Mouse (Mus musculus): Measurements from ENCODE around the gene Raly. TPM values are rescaled to one million over a fixed set of nuclear protein-coding genes. Genes with fewer than 3 reads are reported as not detected.

Gene Raly
- polyA plus RNA-seq (2016; fragmentation: Nextera tagmentation; extraction: Ambion mirVana), result 45.6 and 56.1 TPM in 2 replicates

DNA sequence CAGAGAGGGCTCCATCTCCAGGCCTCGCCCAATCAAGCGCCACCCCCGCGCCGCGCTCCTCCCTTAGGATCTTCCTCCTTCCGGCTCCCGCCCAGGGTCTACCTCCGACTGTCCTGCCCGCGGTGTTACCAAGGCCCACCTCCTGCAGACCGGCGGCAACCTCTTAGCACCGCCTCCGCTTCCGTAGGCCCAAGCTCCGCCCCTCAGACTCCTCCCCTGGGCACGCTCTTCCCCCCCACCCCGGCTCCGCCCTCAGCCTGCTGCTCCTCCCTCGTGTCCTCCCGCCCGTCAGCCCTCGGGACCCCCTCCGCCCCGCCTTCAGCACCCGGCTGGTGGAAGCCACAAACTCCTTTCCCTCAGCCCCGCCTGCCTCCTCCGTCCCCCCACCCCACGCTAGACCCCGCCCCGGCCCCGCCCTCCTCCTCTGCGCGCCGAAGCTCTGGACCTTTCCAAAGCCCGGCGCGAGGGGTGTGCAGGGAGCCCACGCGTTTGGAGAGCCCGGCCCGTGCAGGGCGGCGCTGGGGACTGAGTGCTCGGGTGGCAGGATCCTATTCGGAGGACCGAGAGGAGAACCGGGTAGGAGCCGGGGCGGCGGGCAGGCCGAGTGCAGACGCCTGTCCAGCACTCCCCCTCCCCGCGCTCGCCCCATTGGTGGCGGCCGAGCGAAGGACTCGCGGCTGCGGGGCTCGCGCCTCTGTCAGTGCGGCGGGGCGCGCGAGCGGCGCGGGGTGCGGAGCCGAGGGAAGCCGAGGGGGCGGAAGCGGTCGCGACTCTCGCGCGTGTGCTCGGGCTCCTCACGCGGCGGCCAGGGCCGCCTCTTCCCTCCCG lies at the start of gene Raly, which contains the start of gene a:
Gene Raly, plus strand, starts transcription at position 441 of the 828 bp plus-strand sequence.
Gene a, plus strand, starts transcription at position 747 of the 828 bp plus-strand sequence.
- no peaks in the 10 kb centered on the region for H3K27me3 ChIP-seq (ENCODE audit: poor library complexity, severe bottlenecking)
- H3K27ac ChIP-seq, result peak within 1 kb of the TSS; percentile 99
- DNase-seq (ENCODE audit: extremely low spot score, low spot score), result peak; percentile 100
- H3K4me1 ChIP-seq, result peaks cover 49% of the 10 kb centered on the region
- WGBS, result under 1% methylated on average over 78 of the region's 89 CpGs
- H3K4me3 ChIP-seq, result peak within 1 kb of the TSS; percentile 98
- H3K36me3 ChIP-seq (replicated peaks), result peaks cover 20% of the 10 kb centered on the region
- no peaks in the 10 kb centered on the region for H3K9me3 ChIP-seq

GRCm38 (mm10) chr2:154742911-154743819 lies 47.7 kb upstream of the Raly start:
- Histone ChIP-seq H3K36me3 (replicated peaks) (no peaks in the 10 kb centered on the region), H3K27me3 (ENCODE audit: poor library complexity, severe bottlenecking) (peaks cover 4% of the 10 kb centered on the region; the same call in 1 of the 2 replicates), H3K27ac (no peak overlapping the region), H3K4me3 (no peak overlapping the region), H3K4me1 (peaks cover 11% of the 10 kb centered on the region), H3K9me3 (no peaks in the 10 kb centered on the region)
- DNase-seq (ENCODE audit: extremely low spot score, low spot score), result no peak
- 70% methylated on average over 10 of the region's 10 CpGs for WGBS

DNA sequence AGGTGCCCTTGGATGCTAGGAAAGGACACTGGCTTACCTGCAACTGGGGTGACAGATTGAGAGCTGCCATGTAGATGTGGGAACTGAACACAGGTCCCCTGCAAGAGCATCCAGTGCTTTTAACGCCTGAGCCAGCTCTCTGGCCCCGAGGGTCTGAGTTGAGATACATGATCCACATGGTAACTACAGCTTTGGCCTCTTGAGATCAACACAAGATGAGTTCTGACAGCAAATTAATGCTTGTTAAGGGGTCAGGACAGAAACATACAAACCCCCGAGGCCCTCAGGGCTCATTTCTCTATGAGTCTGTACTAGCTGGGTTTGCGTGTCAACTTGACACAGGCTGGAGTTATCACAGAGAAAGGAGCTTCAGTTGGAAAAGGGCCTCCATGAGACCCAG lies 47.0 kb upstream of the Raly start:
- peaks cover 15% of the 10 kb centered on the region for H3K4me1 ChIP-seq
- 74% methylated on average over 4 of the region's 4 CpGs for WGBS
- H3K36me3 ChIP-seq (replicated peaks), result no peaks in the 10 kb centered on the region
- DNase-seq (ENCODE audit: extremely low spot score, low spot score), result no peak
- H3K27me3 ChIP-seq (ENCODE audit: poor library complexity, severe bottlenecking), result peaks cover 4% of the 10 kb centered on the region; the same call in 1 of the 2 replicates
- no peak overlapping the region for H3K4me3 ChIP-seq
- H3K27ac ChIP-seq, result no peak overlapping the region
- H3K9me3 ChIP-seq, result no peaks in the 10 kb centered on the region

DNA sequence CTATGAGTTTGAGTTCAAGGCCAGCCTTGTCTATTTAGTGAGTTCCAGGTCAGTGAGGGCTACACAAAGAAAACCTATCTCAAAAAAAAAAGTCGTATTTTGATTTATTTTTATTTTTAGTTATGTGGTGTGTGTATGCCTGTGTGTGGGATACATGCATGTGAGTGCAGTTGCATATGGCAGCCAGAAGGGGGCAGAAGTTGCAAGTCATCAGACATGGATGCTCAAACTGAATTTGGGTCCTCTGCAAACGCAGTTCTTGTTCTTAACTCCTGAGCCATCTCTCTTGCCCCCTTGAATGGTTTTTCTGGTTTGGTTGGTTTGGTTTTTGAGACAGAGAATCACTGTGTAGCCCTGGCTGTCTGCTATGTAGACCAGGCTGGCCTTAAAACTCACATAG lies 42.5 kb upstream of the Raly start:
- 90% methylated on average over 2 of the region's 2 CpGs for WGBS
- peaks cover 23% of the 10 kb centered on the region for H3K27me3 ChIP-seq (ENCODE audit: poor library complexity, severe bottlenecking)
- H3K36me3 ChIP-seq (replicated peaks), result no peaks in the 10 kb centered on the region
- no peaks in the 10 kb centered on the region for H3K9me3 ChIP-seq
- no peak for DNase-seq (ENCODE audit: extremely low spot score, low spot score)
- H3K4me3 ChIP-seq, result no peak overlapping the region
- H3K27ac ChIP-seq, result no peak overlapping the region
- peaks cover 25% of the 10 kb centered on the region for H3K4me1 ChIP-seq

GRCm38 (mm10) chr2:154749046-154750036 lies 41.6 kb upstream of the Raly start:
- 49% methylated on average over 23 of the region's 23 CpGs for WGBS
- Histone ChIP-seq H3K27ac (0 out of 2 replicates have a peak overlapping the region, but pooled peaks have one; percentile 6), H3K9me3 (no peaks in the 10 kb centered on the region), H3K36me3 (replicated peaks) (no peaks in the 10 kb centered on the region), H3K4me3 (peak overlapping the region; percentile 18; the same call in 1 of the 2 replicates), H3K4me1 (peaks cover 23% of the 10 kb centered on the region), H3K27me3 (ENCODE audit: poor library complexity, severe bottlenecking) (peaks cover 23% of the 10 kb centered on the region)
- peak; percentile 27 for DNase-seq (ENCODE audit: extremely low spot score, low spot score)

DNA sequence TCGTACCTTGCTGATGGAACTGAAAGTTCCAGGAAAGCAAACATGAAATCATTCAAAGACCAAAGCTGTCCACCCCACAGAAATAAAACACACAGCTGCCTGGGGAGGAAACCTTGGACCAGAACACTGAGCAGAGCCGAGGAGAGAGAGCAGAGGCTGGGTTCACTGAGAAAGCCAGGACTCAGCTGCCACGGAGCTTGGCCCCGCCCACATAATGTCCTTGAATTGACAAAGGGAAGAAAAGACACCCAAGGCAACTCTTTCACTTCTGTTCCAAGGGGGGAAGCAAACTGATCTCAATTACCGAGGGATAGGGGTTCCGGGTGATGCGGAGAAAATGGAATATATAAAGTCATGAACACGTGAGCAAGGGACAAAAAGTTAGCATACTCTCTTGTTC lies 39.0 kb upstream of the Raly start:
- Histone ChIP-seq H3K27me3 (ENCODE audit: poor library complexity, severe bottlenecking) (peaks cover 19% of the 10 kb centered on the region), H3K36me3 (replicated peaks) (no peaks in the 10 kb centered on the region), H3K27ac (no peak overlapping the region), H3K9me3 (no peaks in the 10 kb centered on the region), H3K4me3 (no peak overlapping the region), H3K4me1 (peaks cover 23% of the 10 kb centered on the region)
- WGBS, result 52% methylated on average over 8 of the region's 8 CpGs
- DNase-seq (ENCODE audit: extremely low spot score, low spot score), result no peak

DNA sequence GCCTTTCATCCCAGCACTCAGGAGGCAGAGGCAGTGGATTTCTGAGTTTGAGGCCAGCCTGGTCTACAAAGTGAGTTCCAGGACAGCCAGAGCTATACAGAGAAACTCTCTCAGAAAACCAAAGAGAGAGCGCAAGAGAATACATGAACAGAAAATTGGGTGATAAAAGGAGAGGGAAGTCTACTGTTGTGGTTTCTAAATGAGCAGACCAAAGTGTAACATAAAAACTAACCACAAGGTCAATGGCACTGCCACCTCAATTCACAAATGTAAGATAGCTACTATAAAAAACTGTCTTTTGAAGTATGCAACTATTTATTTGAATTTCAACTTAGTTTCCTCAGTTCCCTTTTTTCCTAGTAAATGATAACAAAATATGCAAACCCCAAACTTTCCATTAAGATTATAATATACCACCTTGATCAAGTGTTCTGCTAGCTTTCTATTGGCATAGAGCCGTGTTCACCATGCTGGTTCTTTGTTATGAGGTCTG lies 36.8 kb upstream of the Raly start:
- no peak for DNase-seq (ENCODE audit: extremely low spot score, low spot score)
- H3K27ac ChIP-seq, result no peak overlapping the region
- H3K36me3 ChIP-seq (replicated peaks), result no peaks in the 10 kb centered on the region
- H3K27me3 ChIP-seq (ENCODE audit: poor library complexity, severe bottlenecking), result peaks cover 19% of the 10 kb centered on the region
- H3K4me1 ChIP-seq, result peaks cover 16% of the 10 kb centered on the region
- no peak overlapping the region for H3K4me3 ChIP-seq
- H3K9me3 ChIP-seq, result no peaks in the 10 kb centered on the region
- WGBS, result 87% methylated on average over 2 of the region's 2 CpGs

DNA sequence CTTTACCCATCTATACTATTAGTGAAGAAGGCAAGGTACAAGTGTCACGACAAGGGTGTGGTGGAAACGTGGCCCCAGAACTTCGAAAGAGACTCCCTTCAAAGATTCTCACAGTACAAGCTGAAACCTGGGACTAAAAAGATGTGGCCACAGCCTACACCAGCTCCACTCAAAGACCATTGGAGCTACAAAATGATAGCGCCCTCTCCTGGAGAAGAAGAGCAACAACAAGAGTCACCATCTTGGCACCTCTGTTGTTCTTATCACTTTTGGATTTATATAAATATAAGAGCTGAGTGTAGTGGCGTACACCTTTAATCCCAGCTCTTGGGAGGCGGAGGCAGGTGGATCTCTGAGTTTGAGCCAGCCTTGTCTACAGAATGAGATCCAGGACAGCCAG lies 35.1 kb upstream of the Raly start:
- Histone ChIP-seq H3K27ac (no peak overlapping the region), H3K4me3 (no peak overlapping the region), H3K36me3 (replicated peaks) (no peaks in the 10 kb centered on the region), H3K27me3 (ENCODE audit: poor library complexity, severe bottlenecking) (peaks cover 12% of the 10 kb centered on the region), H3K4me1 (peaks cover 7% of the 10 kb centered on the region), H3K9me3 (peaks cover 4% of the 10 kb centered on the region)
- WGBS, result 57% methylated on average over 6 of the region's 6 CpGs
- DNase-seq (ENCODE audit: extremely low spot score, low spot score), result no peak

GRCm38 (mm10) chr2:154757691-154758090 lies 33.2 kb upstream of the Raly start:
- 90% methylated on average over 5 of the region's 5 CpGs for WGBS
- Histone ChIP-seq H3K9me3 (peaks cover 8% of the 10 kb centered on the region), H3K4me1 (no peaks in the 10 kb centered on the region), H3K27me3 (ENCODE audit: poor library complexity, severe bottlenecking) (no peaks in the 10 kb centered on the region), H3K4me3 (no peak overlapping the region), H3K36me3 (replicated peaks) (no peaks in the 10 kb centered on the region), H3K27ac (no peak overlapping the region)
- DNase-seq (ENCODE audit: extremely low spot score, low spot score), result no peak

GRCm38 (mm10) chr2:154758454-154758853 lies 32.4 kb upstream of the Raly start:
- no peak overlapping the region for H3K4me3 ChIP-seq
- H3K9me3 ChIP-seq, result peaks cover 8% of the 10 kb centered on the region
- H3K27ac ChIP-seq, result no peak overlapping the region
- H3K36me3 ChIP-seq (replicated peaks), result no peaks in the 10 kb centered on the region
- H3K4me1 ChIP-seq, result peaks cover 6% of the 10 kb centered on the region
- no peak for DNase-seq (ENCODE audit: extremely low spot score, low spot score)
- WGBS, result 86% methylated on average over 1 of the region's 1 CpGs
- H3K27me3 ChIP-seq (ENCODE audit: poor library complexity, severe bottlenecking), result no peaks in the 10 kb centered on the region

- peaks cover 8% of the 10 kb centered on the region for H3K9me3 ChIP-seq
- DNase-seq (ENCODE audit: extremely low spot score, low spot score), result no peak
- 88% methylated on average over 3 of the region's 3 CpGs for WGBS
- H3K27me3 ChIP-seq (ENCODE audit: poor library complexity, severe bottlenecking), result no peaks in the 10 kb centered on the region
- no peak overlapping the region for H3K4me3 ChIP-seq
- H3K36me3 ChIP-seq (replicated peaks), result no peaks in the 10 kb centered on the region
- H3K4me1 ChIP-seq, result peaks cover 7% of the 10 kb centered on the region
- no peak overlapping the region for H3K27ac ChIP-seq
These were observed 27.7 kb upstream of the Raly start for GRCm38 (mm10) chr2:154763226-154763625.
